10 mouse cellular contexts compared by ENCODE assay signal in the genomic region with DNA sequence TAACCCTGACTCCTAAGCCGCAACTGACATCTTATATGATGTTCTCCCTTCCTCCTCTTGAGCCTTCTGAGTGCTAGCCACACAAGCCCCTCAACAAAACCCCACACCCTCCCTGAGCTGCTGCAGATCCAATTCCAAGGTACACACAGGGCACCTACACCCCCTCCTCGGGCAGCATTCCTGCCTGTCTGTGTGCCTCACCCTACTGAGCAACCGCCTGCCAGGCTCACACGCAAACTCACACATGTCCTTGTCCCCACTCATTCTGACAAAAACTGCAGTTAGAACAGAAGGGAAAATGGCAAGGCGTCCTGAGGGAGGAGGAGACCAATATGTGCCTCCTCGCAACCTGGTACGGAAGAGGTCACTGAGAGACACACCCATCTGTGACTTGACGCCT.
DNase-seq lines count a peak whose midpoint lies in the region; ATAC-seq lines count a peak whose summit lies in the region.
"Had no signal": no experiment of that assay in that cellular context is flagged by ENCODE, and none has a peak within 500 bp of the region (broad histone marks: within the 10 kb centered on the region; RNA-seq: fewer than 3 reads in every experiment).

No protein-coding gene starts in this region.

- no peak overlapping the region for H3K9ac ChIP-seq in embryonic facial prominence, embryonic 14.5 days (ENCODE audit: low read depth, low read length)
- H3K9ac ChIP-seq in lung, embryonic 16.5 days (ENCODE audit: low read length), result no peak overlapping the region
- H3K9ac ChIP-seq: lung, embryonic 14.5 days had no signal

- H3K27me3 ChIP-seq in embryonic facial prominence, embryonic 14.5 days (replicated peaks; ENCODE audit: control insufficient read depth, insufficient read depth, low read length), result no peaks in the 10 kb centered on the region
- no peaks in the 10 kb centered on the region for H3K27me3 ChIP-seq in embryonic facial prominence, embryonic 10.5 days (replicated peaks; ENCODE audit: low read depth, poor library complexity, severe bottlenecking)
- H3K27me3 ChIP-seq in lung, embryonic 16.5 days (ENCODE audit: control insufficient read depth, insufficient read depth, low read depth, low read length), result no peaks in the 10 kb centered on the region

- WGBS in embryonic facial prominence, embryonic 14.5 days, result 81% methylated on average over 8 of the region's 8 CpGs
- WGBS in embryonic facial prominence, embryonic 10.5 days, result 89% methylated on average over 8 of the region's 8 CpGs
- 60% methylated on average over 8 of the region's 8 CpGs for WGBS in lung, embryonic 16.5 days

- peak; percentile 62; the same call in 1 of the 2 replicates for ATAC-seq in embryonic facial prominence, embryonic 14.5 days (ENCODE audit: low read depth)
- peak; percentile 68 for ATAC-seq in lung, embryonic 16.5 days (ENCODE audit: low read depth)

- H3K36me3 ChIP-seq in embryonic facial prominence, embryonic 14.5 days (ENCODE audit: control insufficient read depth, insufficient read depth, low read length), result no peaks in the 10 kb centered on the region
- no peaks in the 10 kb centered on the region for H3K36me3 ChIP-seq in embryonic facial prominence, embryonic 10.5 days (replicated peaks)
- no peaks in the 10 kb centered on the region for H3K36me3 ChIP-seq in lung, embryonic 16.5 days (ENCODE audit: control insufficient read depth, insufficient read depth, low read length)

- no peak for DNase-seq in embryonic facial prominence, embryonic 14.5 days (ENCODE audit: low spot score)
- no peak for DNase-seq in embryonic facial prominence, embryonic 10.5 days (ENCODE audit: low spot score)
- DNase-seq in lung, postnatal 14 days, result no peak
- peak; percentile 60 to 68 for DNase-seq in left cerebral cortex, postnatal 14 days (ENCODE audit: low spot score in 2 of 2)
- peak; percentile 53 to 57 for DNase-seq in right cerebral cortex, postnatal 36 days (ENCODE audit: low spot score in 2 of 2)
- no peak for DNase-seq in cerebellum, adult 11-12 months
- DNase-seq in ovary, postnatal 10 days (ENCODE audit: low spot score), result no peak
- DNase-seq: heart, adult 11 months; lung, embryonic 14.5 days had no signal

- intact Hi-C loops in left cerebral cortex, postnatal 14 days (cut with DNase I), result loop anchor here (5.0 to 10.0 kb wide), 2 partner anchors 122 to 145 kb away; no protein-coding TSS in a partner anchor

- H3K4me1 ChIP-seq in embryonic facial prominence, embryonic 14.5 days (ENCODE audit: control insufficient read depth, insufficient read depth, low read length), result peaks cover 7% of the 10 kb centered on the region; the same call in 1 of the 2 replicates
- H3K4me1 ChIP-seq in embryonic facial prominence, embryonic 10.5 days, result peaks cover 8% of the 10 kb centered on the region; the same call in 1 of the 2 replicates
- H3K4me1 ChIP-seq in lung, embryonic 16.5 days (replicated peaks; ENCODE audit: control insufficient read depth, insufficient read depth, low read length), result peaks cover 8% of the 10 kb centered on the region

- H3K4me3 ChIP-seq in embryonic facial prominence, embryonic 14.5 days (ENCODE audit: low read depth, low read length), result no peak overlapping the region
- H3K4me3 ChIP-seq in embryonic facial prominence, embryonic 10.5 days, result no peak overlapping the region
- H3K4me3 ChIP-seq in lung, embryonic 16.5 days (ENCODE audit: low read length), result no peak overlapping the region

- H3K27ac ChIP-seq in embryonic facial prominence, embryonic 14.5 days (replicated peaks; ENCODE audit: low read depth, low read length), result no peak overlapping the region
- H3K27ac ChIP-seq in embryonic facial prominence, embryonic 10.5 days (replicated peaks), result no peak overlapping the region
- H3K27ac ChIP-seq in lung, embryonic 16.5 days (ENCODE audit: low read length), result no peak overlapping the region

- no peaks in the 10 kb centered on the region for H3K9me3 ChIP-seq in embryonic facial prominence, embryonic 14.5 days (ENCODE audit: control insufficient read depth, low read length)
- no peaks in the 10 kb centered on the region for H3K9me3 ChIP-seq in embryonic facial prominence, embryonic 10.5 days
- H3K9me3 ChIP-seq in lung, embryonic 16.5 days (ENCODE audit: control insufficient read depth, low read length), result no peaks in the 10 kb centered on the region

- H3K4me2 ChIP-seq in embryonic facial prominence, embryonic 14.5 days (ENCODE audit: low read depth, low read length), result no peak overlapping the region
- H3K4me2 ChIP-seq in lung, embryonic 16.5 days (ENCODE audit: low read depth, low read length), result no peak overlapping the region
- H3K4me2 ChIP-seq: lung, embryonic 14.5 days had no signal

Comparison
In these comparisons a context has a peak if more than half of its experiments do, and no peak if none do; other contexts are left out.
1. DNase-seq: peak in left cerebral cortex, postnatal 14 days (2 of 2) and right cerebral cortex, postnatal 36 days (2 of 2); none in embryonic facial prominence, embryonic 14.5 days (single experiment), embryonic facial prominence, embryonic 10.5 days (single experiment), lung, postnatal 14 days (single experiment), cerebellum, adult 11-12 months (single experiment) and ovary, postnatal 10 days (single experiment).